Mouse (Mus musculus) frontal cortex, adult 2 months (tissue): ENCODE data around the gene Ccdc185. TPM values are rescaled to one million over a fixed set of nuclear protein-coding genes. Genes with fewer than 3 reads are reported as not detected.

Source experiments
- DNase-seq, 2 experiments: peaks; one replicate each; pipeline ENCODE4 v3.0.0; 2022; ENCODE audit warnings: low spot score in 1 of 2; ENCODE audit errors: extremely low spot score in 1 of 2
- polyA plus RNA-seq: library from polyadenylated mRNA; depleted of rRNA; stranded (reverse); fragments of >200 nt; gene quantifications from 2 replicates; pipeline ENCODE4 v1.2.3, GENCODE M21; 2012; rRNA removed

Gene Ccdc185
- polyA plus RNA-seq, 1 experiment, result not detected

GRCm38 (mm10) chr1:182751301-182751700 lies 2.3 kb upstream of the Ccdc185 start:
- DNase-seq, result no peak

GRCm38 (mm10) chr1:182747834-182748233 lies 1.1 kb downstream of the Ccdc185 start:
- no peak for DNase-seq

GRCm38 (mm10) chr1:182747081-182747480 lies 1.9 kb downstream of the Ccdc185 start:
- DNase-seq, result no peak

- no peak for DNase-seq
Measured at GRCm38 (mm10) chr1:182735891-182736290, 13.1 kb downstream of the Ccdc185 start.

GRCm38 (mm10) chr1:182732695-182733094 lies 16.3 kb downstream of the Ccdc185 start:
- no peak for DNase-seq

GRCm38 (mm10) chr1:182729002-182729401 lies 20.0 kb downstream of the Ccdc185 start:
- no peak for DNase-seq

GRCm38 (mm10) chr1:182727541-182727940 lies 21.4 kb downstream of the Ccdc185 start:
- DNase-seq, result peak in 1 of 2 experiments; percentile 20

GRCm38 (mm10) chr1:182714236-182714935 lies 34.6 kb downstream of the Ccdc185 start:
- DNase-seq, result no peak

GRCm38 (mm10) chr1:182711360-182711933 lies 37.5 kb downstream of the Ccdc185 start:
- DNase-seq, result no peak

- no peak for DNase-seq
Measured at GRCm38 (mm10) chr1:182707459-182707858, 41.5 kb downstream of the Ccdc185 start.

- no peak for DNase-seq
Measured at GRCm38 (mm10) chr1:182704882-182705281, 44.1 kb downstream of the Ccdc185 start.

- no peak for DNase-seq
Measured at GRCm38 (mm10) chr1:182699392-182700347, 49.3 kb downstream of the Ccdc185 start.

Other genes starting within 250 kb of the Ccdc185 start
- gene Capn2, start 231.6 kb downstream of the Ccdc185 start, polyA plus RNA-seq, result 73.0 and 73.1 TPM in 2 replicates
- gene Capn8, start 184.2 kb downstream of the Ccdc185 start, polyA plus RNA-seq, result 0.06 TPM in 1 of 2 replicates, not detected in the other
- 138 and 144 TPM in 2 replicates for gene Susd4, start 14.7 kb upstream of the Ccdc185 start, polyA plus RNA-seq
- gene Tlr5, start 205.6 kb upstream of the Ccdc185 start, polyA plus RNA-seq, result 0.65 and 0.86 TPM in 2 replicates